ENCODE assay signal across 14 mouse cellular contexts in genomic region chr1:114528545-114528944, GRCm38 (mm10).
DNase-seq lines count a peak whose midpoint lies in the region; ATAC-seq lines count a peak whose summit lies in the region.
"Had no signal": no experiment of that assay in that cellular context is flagged by ENCODE, and none has a peak within 500 bp of the region (broad histone marks: within the 10 kb centered on the region; RNA-seq: fewer than 3 reads in every experiment).

No protein-coding gene starts in this region.

- 50% methylated on average over 1 of the region's 1 CpGs for WGBS in embryonic facial prominence, embryonic 11.5 days
- WGBS in hindbrain, embryonic 10.5 days, result 63% methylated on average over 1 of the region's 1 CpGs
- 42% methylated on average over 1 of the region's 1 CpGs for WGBS in midbrain, embryonic 16.5 days
- 68% methylated on average over 1 of the region's 1 CpGs for WGBS in intestine, embryonic 15.5 days

- peak; percentile 21 for DNase-seq in brain, adult 2 months (ENCODE audit: low read depth, low spot score)
- no peak for DNase-seq in embryonic facial prominence, embryonic 11.5 days (ENCODE audit: low spot score)
- peak; percentile 18 for DNase-seq in hindbrain, embryonic 10.5 days (ENCODE audit: low spot score)
- DNase-seq in thymus, postnatal 14 days, result no peak
- DNase-seq in thymus, postnatal 10 days (ENCODE audit: low spot score in 2 of 2), result no peak
- DNase-seq: adrenal gland, adult 8-10 months; heart, postnatal 14 days; lung, postnatal 36 days; spleen, adult 18-20 months had no signal

- H3K4me2 ChIP-seq in embryonic facial prominence, embryonic 11.5 days (ENCODE audit: low read depth, low read length), result no peak overlapping the region
- no peak overlapping the region for H3K4me2 ChIP-seq in midbrain, embryonic 16.5 days (ENCODE audit: low read length)
- no peak overlapping the region for H3K4me2 ChIP-seq in intestine, embryonic 15.5 days (replicated peaks)
- H3K4me2 ChIP-seq: liver, embryonic 11.5 days had no signal

- H3K36me3 ChIP-seq in embryonic facial prominence, embryonic 11.5 days (replicated peaks; ENCODE audit: control insufficient read depth, insufficient read depth, low read depth, low read length), result no peaks in the 10 kb centered on the region
- no peaks in the 10 kb centered on the region for H3K36me3 ChIP-seq in hindbrain, embryonic 10.5 days
- H3K36me3 ChIP-seq in midbrain, embryonic 16.5 days (ENCODE audit: control insufficient read depth, insufficient read depth, low read length), result no peaks in the 10 kb centered on the region
- H3K36me3 ChIP-seq in intestine, embryonic 15.5 days, result no peaks in the 10 kb centered on the region

- no peaks in the 10 kb centered on the region for H3K4me1 ChIP-seq in embryonic facial prominence, embryonic 11.5 days (ENCODE audit: control insufficient read depth, insufficient read depth, low read length)
- H3K4me1 ChIP-seq in hindbrain, embryonic 10.5 days (replicated peaks), result peaks cover 8% of the 10 kb centered on the region; the same call in 1 of the 2 replicates
- H3K4me1 ChIP-seq in midbrain, embryonic 16.5 days (ENCODE audit: control insufficient read depth, insufficient read depth, low read length), result no peaks in the 10 kb centered on the region
- H3K4me1 ChIP-seq in intestine, embryonic 15.5 days (replicated peaks), result no peaks in the 10 kb centered on the region

- no peaks in the 10 kb centered on the region for H3K9me3 ChIP-seq in embryonic facial prominence, embryonic 11.5 days (replicated peaks; ENCODE audit: control insufficient read depth, low read length)
- H3K9me3 ChIP-seq in hindbrain, embryonic 10.5 days, result no peaks in the 10 kb centered on the region
- H3K9me3 ChIP-seq in midbrain, embryonic 16.5 days (replicated peaks; ENCODE audit: control insufficient read depth, low read length, poor library complexity, severe bottlenecking), result no peaks in the 10 kb centered on the region
- no peaks in the 10 kb centered on the region for H3K9me3 ChIP-seq in intestine, embryonic 15.5 days

- ATAC-seq in embryonic facial prominence, embryonic 11.5 days (replicated peaks; ENCODE audit: insufficient number of reproducible peaks, low FRiP score, low TSS enrichment, low read depth), result peak; percentile 87
- ATAC-seq in midbrain, embryonic 16.5 days, result peak; percentile 71
- ATAC-seq in intestine, embryonic 15.5 days, result no peak
- ATAC-seq: Patski had no signal

- no peaks in the 10 kb centered on the region for H3K27me3 ChIP-seq in embryonic facial prominence, embryonic 11.5 days (ENCODE audit: control insufficient read depth, insufficient read depth, low read length)
- H3K27me3 ChIP-seq in hindbrain, embryonic 10.5 days (ENCODE audit: insufficient read depth, poor library complexity, severe bottlenecking), result no peaks in the 10 kb centered on the region
- no peaks in the 10 kb centered on the region for H3K27me3 ChIP-seq in midbrain, embryonic 16.5 days (ENCODE audit: control insufficient read depth, insufficient read depth, low read depth, low read length)
- H3K27me3 ChIP-seq in intestine, embryonic 15.5 days (replicated peaks), result no peaks in the 10 kb centered on the region
- H3K27me3 ChIP-seq: Patski had no signal

- H3K4me3 ChIP-seq in embryonic facial prominence, embryonic 11.5 days (ENCODE audit: low read depth, low read length), result no peak overlapping the region
- no peak overlapping the region for H3K4me3 ChIP-seq in hindbrain, embryonic 10.5 days
- H3K4me3 ChIP-seq in midbrain, embryonic 16.5 days (ENCODE audit: low read depth, low read length), result no peak overlapping the region
- H3K4me3 ChIP-seq in intestine, embryonic 15.5 days (replicated peaks), result no peak overlapping the region
- H3K4me3 ChIP-seq: erythroblast, embryonic 14.5 days had no signal

- H3K9ac ChIP-seq in embryonic facial prominence, embryonic 11.5 days (replicated peaks; ENCODE audit: low read length), result no peak overlapping the region
- no peak overlapping the region for H3K9ac ChIP-seq in midbrain, embryonic 16.5 days (ENCODE audit: low read depth, low read length)
- no peak overlapping the region for H3K9ac ChIP-seq in intestine, embryonic 15.5 days

- no peak overlapping the region for H3K27ac ChIP-seq in embryonic facial prominence, embryonic 11.5 days (replicated peaks; ENCODE audit: low read depth, low read length)
- no peak overlapping the region for H3K27ac ChIP-seq in hindbrain, embryonic 10.5 days
- H3K27ac ChIP-seq in midbrain, embryonic 16.5 days (ENCODE audit: low read length), result no peak overlapping the region
- H3K27ac ChIP-seq in intestine, embryonic 15.5 days, result no peak overlapping the region

Comparison
In these comparisons a context has a peak if more than half of its experiments do, and no peak if none do; other contexts are left out.
1. DNase-seq: peak in brain, adult 2 months (single experiment) and hindbrain, embryonic 10.5 days (single experiment); none in embryonic facial prominence, embryonic 11.5 days (single experiment), thymus, postnatal 14 days (single experiment) and thymus, postnatal 10 days (0 of 2).